Mouse (Mus musculus) common myeloid progenitor, adult 5-6 weeks (primary cell): ENCODE results near the gene Tff3. TPM values are rescaled to one million over a fixed set of nuclear protein-coding genes. Genes with fewer than 3 reads are reported as not detected.

Experiments
- ATAC-seq: replicated peaks from 2 replicates; pipeline ENCODE4 v1.8.0; 2016; ENCODE audit warnings: low read depth, mild to moderate bottlenecking, moderate TSS enrichment, inconsistent platforms; ENCODE audit not compliant: poor library complexity, severe bottlenecking
- total RNA-seq: library from RNA; stranded (forward); fragments of 200-1000, 187-1606 nt; gene quantifications from 2 replicates; pipeline ENCODE4 v1.2.3, GENCODE M21; 2017

Gene Tff3
- total RNA-seq, result not detected in 2 replicates

GRCm38 (mm10) chr17:31129452-31129851 is at the start of gene Tff3:
Gene Tff3 (minus strand): TSS chr17:31129646.
- no peak for ATAC-seq

GRCm38 (mm10) chr17:31176321-31176720 is 46.9 kb upstream of the Tff3 start:
- peak; percentile 90 for ATAC-seq

- ATAC-seq, result no peak
Observed at GRCm38 (mm10) chr17:31169796-31170195, 40.4 kb upstream of the Tff3 start.

GRCm38 (mm10) chr17:31165127-31165526 is 35.7 kb upstream of the Tff3 start, which contains the start of gene Tff1:
Gene Tff1 (minus strand): TSS chr17:31165277.
- no peak for ATAC-seq

- no peak for ATAC-seq
Observed at GRCm38 (mm10) chr17:31163821-31164220, 34.4 kb upstream of the Tff3 start.

GRCm38 (mm10) chr17:31162607-31163006 is 33.2 kb upstream of the Tff3 start:
- ATAC-seq, result no peak

GRCm38 (mm10) chr17:31160291-31160690 is 30.8 kb upstream of the Tff3 start:
- no peak for ATAC-seq

- no peak for ATAC-seq
Observed at GRCm38 (mm10) chr17:31157921-31158320, 28.5 kb upstream of the Tff3 start.

GRCm38 (mm10) chr17:31153785-31154184 is 24.3 kb upstream of the Tff3 start:
- ATAC-seq, result peak; percentile 83

- no peak for ATAC-seq
Observed at GRCm38 (mm10) chr17:31152966-31153499, 23.6 kb upstream of the Tff3 start.

GRCm38 (mm10) chr17:31152512-31152911 is 23.1 kb upstream of the Tff3 start:
- no peak for ATAC-seq

GRCm38 (mm10) chr17:31145998-31146397 is 16.6 kb upstream of the Tff3 start:
- no peak for ATAC-seq

- ATAC-seq, result no peak
Observed at GRCm38 (mm10) chr17:31144040-31145037, 14.9 kb upstream of the Tff3 start, which contains the start of gene Tff2. Gene Tff2 (minus strand): TSS chr17:31144282.

GRCm38 (mm10) chr17:31142116-31142515 is 12.7 kb upstream of the Tff3 start:
- no peak for ATAC-seq

- peak; percentile 84 for ATAC-seq
Observed at GRCm38 (mm10) chr17:31138398-31138797, 9.0 kb upstream of the Tff3 start.

- ATAC-seq, result no peak
Observed at GRCm38 (mm10) chr17:31136821-31137220, 7.4 kb upstream of the Tff3 start.

- no peak for ATAC-seq
Observed at GRCm38 (mm10) chr17:31136291-31136690, 6.8 kb upstream of the Tff3 start.

GRCm38 (mm10) chr17:31134913-31135312 is 5.5 kb upstream of the Tff3 start:
- no peak for ATAC-seq

GRCm38 (mm10) chr17:31133776-31134175 is 4.3 kb upstream of the Tff3 start:
- ATAC-seq, result no peak

- no peak for ATAC-seq
Observed at GRCm38 (mm10) chr17:31131269-31131821, 1.9 kb upstream of the Tff3 start.
